Comparison of ENCODE assay signal across 9 mouse cellular contexts in the genomic region with DNA sequence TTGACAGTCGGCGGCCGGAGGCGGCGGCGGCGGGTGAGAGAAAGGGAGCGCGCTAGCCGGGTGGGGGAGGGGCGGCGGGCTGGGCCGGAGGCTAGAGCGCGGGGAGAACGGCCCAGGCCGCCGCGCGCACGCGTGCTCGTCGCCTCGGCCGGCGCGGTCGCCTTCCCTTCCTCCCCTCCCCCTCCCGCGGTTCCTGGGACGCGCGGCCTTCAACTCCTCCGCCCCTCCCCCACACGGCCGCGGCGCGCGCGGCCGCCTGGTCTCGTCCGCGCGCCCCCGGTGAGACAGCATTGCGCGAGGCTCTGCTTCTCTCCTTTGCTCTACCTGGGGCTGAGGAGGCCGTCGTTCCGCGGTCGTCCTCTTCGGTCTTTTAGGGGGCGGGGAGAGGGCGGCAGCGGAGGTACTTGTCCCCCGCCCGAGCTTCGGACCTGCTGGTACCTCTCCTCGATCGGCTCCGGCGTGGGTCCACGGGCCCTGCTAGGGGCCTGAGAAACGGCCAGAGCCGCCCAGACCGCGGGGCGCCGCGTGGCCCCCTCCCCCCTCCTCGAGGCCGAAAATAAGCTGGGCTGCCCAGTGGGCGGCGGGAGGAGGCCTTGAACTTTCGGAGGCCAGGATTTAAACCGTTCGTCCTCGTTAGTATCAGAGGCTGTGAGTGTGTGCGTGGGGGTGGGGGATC. TPM values are rescaled to one million over a fixed set of nuclear protein-coding genes. Genes with fewer than 3 reads are reported as not detected.
DNase-seq lines count a peak whose midpoint lies in the region; TF ChIP-seq lines count a peak whose summit lies in the region.
"Had no signal": no experiment of that assay in that cellular context is flagged by ENCODE, and none has a peak within 500 bp of the region (broad histone marks: within the 10 kb centered on the region; RNA-seq: fewer than 3 reads in every experiment).

No protein-coding gene starts in this region.

- H3K4me1 ChIP-seq in ES-Bruce4 (ENCODE audit: control insufficient read depth, insufficient read depth, low read length), result no peaks in the 10 kb centered on the region

- H3K36me3 ChIP-seq in ES-Bruce4 (ENCODE audit: control insufficient read depth, insufficient read depth, low read length, poor library complexity, severe bottlenecking), result peaks cover 14% of the 10 kb centered on the region

- peak overlapping the region; percentile 82 for H3K27ac ChIP-seq in ES-Bruce4 (ENCODE audit: insufficient read depth, low read length)

- peak overlapping the region; percentile 98 for H3K9ac ChIP-seq in ES-Bruce4 (ENCODE audit: low read depth, poor library complexity, severe bottlenecking)

- H3K4me3 ChIP-seq in ES-Bruce4 (ENCODE audit: low read depth, low read length), result peak overlapping the region; percentile 95

- no peaks in the 10 kb centered on the region for H3K9me3 ChIP-seq in ES-Bruce4 (replicated peaks; ENCODE audit: control insufficient read depth, insufficient read depth, low read length, poor library complexity, severe bottlenecking)

- no peaks in the 10 kb centered on the region for H3K27me3 ChIP-seq in ES-Bruce4 (ENCODE audit: control insufficient read depth, insufficient read depth, low read length, poor library complexity, severe bottlenecking)

- peak; percentile 88 for DNase-seq in adrenal gland, adult 2 months
- peak; percentile 94 for DNase-seq in embryo, embryonic 10.5 days (ENCODE audit: low spot score)
- DNase-seq in gastrocnemius, postnatal 4 days (ENCODE audit: low spot score in 2 of 2), result peak; percentile 64 to 83
- DNase-seq in kidney, postnatal 4 days, result peak; percentile 88 to 94
- DNase-seq in lung, postnatal 10 days, result peak; percentile 85
- peak; percentile 84 for DNase-seq in ovary, postnatal 36 days (ENCODE audit: low spot score)
- peak; percentile 80 for DNase-seq in urinary bladder, postnatal 25 days (ENCODE audit: low spot score)

- no peak for TF ChIP-seq POLR2A in ES-Bruce4 (IDR thresholded peaks at IDR 0.05; ENCODE audit: insufficient read depth, low read length)

- no peak for TF ChIP-seq CTCF in ES-Bruce4 (IDR thresholded peaks at IDR 0.05; ENCODE audit: low read depth, low read length)

- no peak for TF ChIP-seq EP300 in ES-Bruce4 (IDR thresholded peaks at IDR 0.05; ENCODE audit: insufficient read depth, low read depth, low read length)

RNA-seq across cellular contexts. Expression of gene Srrm2, which starts 13.2 kb away (rescaled TPM):
- 552 and 560 TPM in 2 replicates for polyA plus RNA-seq in ES-Bruce4 (2011; ENCODE audit: insufficient read depth, insufficient read length, low read depth, missing spikeins)
- total RNA-seq in adrenal gland, adult 2 months (2021), result 100 to 1,000 TPM; 322 to 545 TPM
- polyA plus RNA-seq in adrenal gland, adult 2 months (2012; rRNA removed), result 1,031 and 1,277 TPM in 2 replicates
- total RNA-seq in gastrocnemius, postnatal 4 days (2021), result 100 to 1,000 TPM; 293 to 304 TPM

RNA-seq across cellular contexts. Expression of gene Flywch2, which starts 17.6 kb away (rescaled TPM):
- 10.7 and 13.1 TPM in 2 replicates for polyA plus RNA-seq in ES-Bruce4 (2011; ENCODE audit: insufficient read depth, insufficient read length, low read depth, missing spikeins)
- 1 to 10 TPM; 4.3 to 6.7 TPM for total RNA-seq in adrenal gland, adult 2 months (2021)
- polyA plus RNA-seq in adrenal gland, adult 2 months (2012; rRNA removed), result 8.7 and 12.0 TPM in 2 replicates
- total RNA-seq in gastrocnemius, postnatal 4 days (2021), result 1 to 10 TPM; 5.6 to 6.0 TPM

RNA-seq across cellular contexts. Expression of gene Elob, which starts 25.4 kb away (rescaled TPM):
- polyA plus RNA-seq in ES-Bruce4 (2011; ENCODE audit: insufficient read depth, insufficient read length, low read depth, missing spikeins), result 398 and 458 TPM in 2 replicates
- total RNA-seq in adrenal gland, adult 2 months (2021), result 100 to 1,000 TPM; 447 to 451 TPM
- 513 and 552 TPM in 2 replicates for polyA plus RNA-seq in adrenal gland, adult 2 months (2012; rRNA removed)
- total RNA-seq in gastrocnemius, postnatal 4 days (2021), result 100 to 1,000 TPM; 428 to 459 TPM

RNA-seq across cellular contexts. Expression of gene Flywch1, which starts 32.1 kb away (rescaled TPM):
- 32.9 and 34.2 TPM in 2 replicates for polyA plus RNA-seq in ES-Bruce4 (2011; ENCODE audit: insufficient read depth, insufficient read length, low read depth, missing spikeins)
- 10 to 100 TPM; 61.8 to 85.0 TPM for total RNA-seq in adrenal gland, adult 2 months (2021)
- polyA plus RNA-seq in adrenal gland, adult 2 months (2012; rRNA removed), result 45.8 and 49.3 TPM in 2 replicates
- total RNA-seq in gastrocnemius, postnatal 4 days (2021), result 10 to 100 TPM; 44.5 to 49.2 TPM

RNA-seq across cellular contexts. Expression of gene Prss33, which starts 32.4 kb away (rescaled TPM):
- 1.6 and 2.0 TPM in 2 replicates for polyA plus RNA-seq in ES-Bruce4 (2011; ENCODE audit: insufficient read depth, insufficient read length, low read depth, missing spikeins)
- not detected for total RNA-seq in adrenal gland, adult 2 months (2021)
- 0.10 and 0.24 TPM in 2 replicates for polyA plus RNA-seq in adrenal gland, adult 2 months (2012; rRNA removed)
- total RNA-seq in gastrocnemius, postnatal 4 days (2021), result not detected
- total RNA-seq: layer of hippocampus, postnatal 14 days had no signal

Comparison
In these comparisons a context has a peak if more than half of its experiments do, and no peak if none do; other contexts are left out.
1. Peak in every context shown above with its lines: DNase-seq, H3K4me3 ChIP-seq and H3K27ac ChIP-seq.